Mouse (Mus musculus): ENCODE data around the gene Mcm8. TPM values are rescaled to one million over a fixed set of nuclear protein-coding genes. Genes with fewer than 3 reads are reported as not detected.

The Mcm8 gene
- polyA plus RNA-seq, 1 experiment from 2014 or later = 2.5 TPM

DNA sequence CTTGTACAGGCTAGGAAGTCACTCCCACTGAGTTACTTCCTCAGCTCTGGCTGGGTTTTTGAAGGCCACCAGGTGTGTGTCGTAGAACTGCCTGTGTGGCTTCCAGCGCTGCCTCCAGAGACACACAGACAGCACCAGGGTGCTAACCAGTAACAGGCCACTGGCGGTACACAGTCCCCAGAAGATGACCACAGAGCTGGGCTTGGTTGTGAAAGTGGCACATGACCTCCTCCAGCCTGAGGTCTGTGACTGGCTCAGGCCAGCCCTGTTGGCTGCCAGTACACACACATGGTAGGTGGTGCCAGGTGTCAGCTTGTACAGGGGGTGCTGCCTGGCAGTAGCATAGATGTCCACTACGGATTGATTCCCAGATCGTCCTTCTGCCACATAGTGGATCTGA is 53.7 kb downstream of the Mcm8 start:
- Histone ChIP-seq H3K4me2 (replicated peaks; ENCODE audit: low read depth) (no peak overlapping the region), H3K4me3 (ENCODE audit: low read depth, low read length) (no peak overlapping the region), H3K36me3 (ENCODE audit: control insufficient read depth, insufficient read depth) (peaks cover 17% of the 10 kb centered on the region; the same call in 1 of the 2 replicates), H3K27ac (ENCODE audit: low read depth, low read length) (no peak overlapping the region), H3K9me3 (ENCODE audit: control insufficient read depth) (no peaks in the 10 kb centered on the region), H3K4me1 (replicated peaks; ENCODE audit: control insufficient read depth, insufficient read depth, low read length) (no peaks in the 10 kb centered on the region), H3K9ac (ENCODE audit: low read depth, low read length) (no peak overlapping the region), H3K27me3 (replicated peaks; ENCODE audit: control insufficient read depth, insufficient read depth, low read length) (no peaks in the 10 kb centered on the region)
- TF ChIP-seq CTCF (IDR thresholded peaks at IDR 0.05; ENCODE audit: low read depth) = no peak
- 89% methylated on average over 5 of the region's 5 CpGs for WGBS
- ATAC-seq = no peak

- no peak overlapping the region for H3K4me2 ChIP-seq (replicated peaks; ENCODE audit: low read depth)
- no peak overlapping the region for H3K4me3 ChIP-seq (ENCODE audit: low read depth, low read length)
- H3K36me3 ChIP-seq (ENCODE audit: control insufficient read depth, insufficient read depth) = peaks cover 13% of the 10 kb centered on the region; the same call in 1 of the 2 replicates
- H3K27me3 ChIP-seq (replicated peaks; ENCODE audit: control insufficient read depth, insufficient read depth, low read length) = no peaks in the 10 kb centered on the region
- no peak overlapping the region for H3K9ac ChIP-seq (ENCODE audit: low read depth, low read length)
- H3K4me1 ChIP-seq (replicated peaks; ENCODE audit: control insufficient read depth, insufficient read depth, low read length) = no peaks in the 10 kb centered on the region
- no peak for ATAC-seq
- no peak for TF ChIP-seq CTCF (IDR thresholded peaks at IDR 0.05; ENCODE audit: low read depth)
- 77% methylated on average over 4 of the region's 4 CpGs for WGBS
- H3K9me3 ChIP-seq (ENCODE audit: control insufficient read depth) = no peaks in the 10 kb centered on the region
- H3K27ac ChIP-seq (ENCODE audit: low read depth, low read length) = no peak overlapping the region
These were observed 54.3 kb downstream of the Mcm8 start for GRCm38 (mm10) chr2:132870286-132870685.

DNA sequence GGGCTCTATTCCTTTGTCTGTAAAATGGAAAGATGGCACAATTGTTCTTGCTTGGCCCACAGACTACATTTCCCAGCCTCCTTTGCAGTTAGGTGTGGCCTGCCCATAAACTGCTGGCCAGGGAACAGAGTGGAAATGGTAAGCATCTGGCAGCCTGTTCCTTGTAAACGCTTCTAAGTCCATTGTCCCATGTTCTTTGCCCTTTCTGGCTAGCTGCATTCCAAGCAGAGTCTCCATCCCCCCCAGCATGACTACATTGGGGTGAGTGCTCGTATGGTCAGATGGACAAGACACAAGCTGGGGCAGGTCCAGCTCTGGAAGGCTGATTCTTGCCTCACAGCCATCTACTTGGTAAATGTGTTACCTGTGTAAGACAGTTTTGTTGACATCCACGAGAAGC is 55.7 kb downstream of the Mcm8 start:
- Histone ChIP-seq H3K4me3 (ENCODE audit: low read depth, low read length) (no peak overlapping the region), H3K4me2 (replicated peaks; ENCODE audit: low read depth) (0 out of 2 replicates have a peak overlapping the region, but pooled peaks have one; percentile 17), H3K27ac (ENCODE audit: low read depth, low read length) (no peak overlapping the region), H3K36me3 (ENCODE audit: control insufficient read depth, insufficient read depth) (peaks cover 5% of the 10 kb centered on the region; the same call in 1 of the 2 replicates), H3K4me1 (replicated peaks; ENCODE audit: control insufficient read depth, insufficient read depth, low read length) (no peaks in the 10 kb centered on the region), H3K27me3 (replicated peaks; ENCODE audit: control insufficient read depth, insufficient read depth, low read length) (no peaks in the 10 kb centered on the region), H3K9ac (ENCODE audit: low read depth, low read length) (no peak overlapping the region), H3K9me3 (ENCODE audit: control insufficient read depth) (no peaks in the 10 kb centered on the region)
- 41% methylated on average over 3 of the region's 3 CpGs for WGBS
- ATAC-seq = peak; percentile 59
- TF ChIP-seq CTCF (IDR thresholded peaks at IDR 0.05; ENCODE audit: low read depth) = no peak

DNA sequence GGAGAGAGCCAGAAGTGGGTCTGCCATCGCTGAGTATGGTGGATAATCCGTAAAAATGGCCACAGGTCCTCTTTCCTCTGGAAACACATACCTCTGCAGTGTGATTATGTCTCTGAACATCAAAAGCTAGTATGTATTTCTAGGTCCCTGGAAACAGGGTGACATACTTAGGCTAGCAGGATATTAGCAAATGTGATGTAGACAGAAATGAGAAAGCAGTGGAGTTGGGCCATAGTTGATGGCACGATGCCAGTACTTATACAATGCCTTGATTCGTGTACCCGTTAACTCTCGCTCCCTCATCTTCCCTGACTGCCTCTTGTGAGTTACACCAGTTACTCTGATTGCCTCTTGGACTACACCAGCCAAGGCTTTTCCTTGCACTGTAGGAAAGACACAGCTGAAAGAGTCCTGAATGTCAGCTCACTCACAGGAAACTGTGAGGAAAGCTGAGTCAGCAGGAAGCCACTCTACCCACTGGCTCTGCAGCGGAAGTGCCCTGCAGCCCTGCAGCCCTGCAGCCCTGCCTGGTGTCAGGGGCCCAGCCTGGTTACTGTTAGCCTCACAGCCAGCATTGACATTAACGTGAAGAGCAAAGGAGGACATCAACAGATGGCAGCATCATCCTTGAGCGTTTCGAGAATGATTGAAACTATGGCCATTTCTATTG is 57.9 kb downstream of the Mcm8 start:
- Histone ChIP-seq H3K36me3 (ENCODE audit: control insufficient read depth, insufficient read depth) (no peaks in the 10 kb centered on the region), H3K27ac (ENCODE audit: low read depth, low read length) (no peak overlapping the region), H3K27me3 (replicated peaks; ENCODE audit: control insufficient read depth, insufficient read depth, low read length) (peaks cover 10% of the 10 kb centered on the region), H3K4me2 (replicated peaks; ENCODE audit: low read depth) (no peak overlapping the region), H3K4me1 (replicated peaks; ENCODE audit: control insufficient read depth, insufficient read depth, low read length) (no peaks in the 10 kb centered on the region), H3K9me3 (ENCODE audit: control insufficient read depth) (no peaks in the 10 kb centered on the region), H3K9ac (ENCODE audit: low read depth, low read length) (no peak overlapping the region), H3K4me3 (ENCODE audit: low read depth, low read length) (no peak overlapping the region)
- 78% methylated on average over 10 of the region's 10 CpGs for WGBS
- no peak for ATAC-seq
- no peak for TF ChIP-seq CTCF (IDR thresholded peaks at IDR 0.05; ENCODE audit: low read depth)

GRCm38 (mm10) chr2:132876991-132877390 is 61.0 kb downstream of the Mcm8 start:
- Histone ChIP-seq H3K27me3 (replicated peaks; ENCODE audit: control insufficient read depth, insufficient read depth, low read length) (peaks cover 34% of the 10 kb centered on the region), H3K9ac (ENCODE audit: low read depth, low read length) (no peak overlapping the region), H3K4me3 (ENCODE audit: low read depth, low read length) (no peak overlapping the region), H3K4me2 (replicated peaks; ENCODE audit: low read depth) (no peak overlapping the region), H3K36me3 (ENCODE audit: control insufficient read depth, insufficient read depth) (no peaks in the 10 kb centered on the region), H3K4me1 (replicated peaks; ENCODE audit: control insufficient read depth, insufficient read depth, low read length) (no peaks in the 10 kb centered on the region; the same call in 1 of the 2 replicates), H3K9me3 (ENCODE audit: control insufficient read depth) (no peaks in the 10 kb centered on the region), H3K27ac (ENCODE audit: low read depth, low read length) (no peak overlapping the region)
- 55% methylated on average over 1 of the region's 1 CpGs for WGBS
- no peak for ATAC-seq
- no peak for TF ChIP-seq CTCF (IDR thresholded peaks at IDR 0.05; ENCODE audit: low read depth)

DNA sequence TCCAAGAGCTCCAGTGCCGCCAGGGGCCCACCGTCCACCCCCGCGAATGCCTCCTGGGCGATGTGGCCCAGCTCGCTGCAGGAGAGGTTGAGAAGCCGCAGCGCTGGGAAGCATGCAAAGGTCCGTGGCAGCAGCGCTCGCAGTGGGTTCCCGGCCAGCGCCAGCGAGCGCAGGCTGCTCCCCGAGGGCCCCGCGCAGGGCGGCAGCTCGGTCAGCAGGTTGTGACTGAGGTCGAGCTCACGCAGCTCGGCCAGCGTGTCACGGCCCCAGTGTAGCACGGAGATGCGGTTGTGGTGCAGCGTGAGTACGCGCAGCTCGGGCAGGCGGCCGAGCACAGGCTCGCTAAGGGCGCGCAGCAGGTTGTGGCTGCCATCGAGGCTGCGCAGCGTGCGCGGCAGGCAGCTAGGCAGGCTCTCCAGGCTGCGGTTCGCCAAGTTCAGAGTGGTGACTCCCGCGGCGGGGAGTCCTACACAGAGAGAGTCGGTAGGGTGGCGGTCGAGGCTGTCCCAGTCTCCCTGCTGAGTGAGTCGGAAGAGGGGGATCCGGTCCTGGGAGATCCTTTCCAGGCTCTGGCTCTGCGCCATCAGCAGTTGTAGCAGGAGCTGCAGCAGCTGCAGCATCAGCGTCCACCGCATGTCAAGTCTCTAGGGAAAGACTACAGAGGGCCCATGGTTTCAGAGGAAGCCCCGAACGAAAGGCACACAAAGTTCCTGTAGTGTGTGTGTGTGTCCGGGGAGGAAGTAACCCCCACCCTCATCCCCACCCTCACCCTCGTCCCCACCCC is 63.5 kb downstream of the Mcm8 start:
- Histone ChIP-seq H3K9me3 (ENCODE audit: control insufficient read depth) (no peaks in the 10 kb centered on the region), H3K4me2 (replicated peaks; ENCODE audit: low read depth) (peak overlapping the region; percentile 87), H3K27me3 (replicated peaks; ENCODE audit: control insufficient read depth, insufficient read depth, low read length) (peaks cover 34% of the 10 kb centered on the region), H3K36me3 (ENCODE audit: control insufficient read depth, insufficient read depth) (no peaks in the 10 kb centered on the region), H3K27ac (ENCODE audit: low read depth, low read length) (no peak overlapping the region), H3K4me3 (ENCODE audit: low read depth, low read length) (peak overlapping the region; percentile 43), H3K4me1 (replicated peaks; ENCODE audit: control insufficient read depth, insufficient read depth, low read length) (no peaks in the 10 kb centered on the region; the same call in 1 of the 2 replicates), H3K9ac (ENCODE audit: low read depth, low read length) (no peak overlapping the region)
- TF ChIP-seq CTCF (IDR thresholded peaks at IDR 0.05; ENCODE audit: low read depth) = no peak
- under 1% methylated on average over 58 of the region's 58 CpGs for WGBS
- ATAC-seq = peak; percentile 22
